Comparison of ENCODE assay signal across 24 mouse cellular contexts in the genomic region with DNA sequence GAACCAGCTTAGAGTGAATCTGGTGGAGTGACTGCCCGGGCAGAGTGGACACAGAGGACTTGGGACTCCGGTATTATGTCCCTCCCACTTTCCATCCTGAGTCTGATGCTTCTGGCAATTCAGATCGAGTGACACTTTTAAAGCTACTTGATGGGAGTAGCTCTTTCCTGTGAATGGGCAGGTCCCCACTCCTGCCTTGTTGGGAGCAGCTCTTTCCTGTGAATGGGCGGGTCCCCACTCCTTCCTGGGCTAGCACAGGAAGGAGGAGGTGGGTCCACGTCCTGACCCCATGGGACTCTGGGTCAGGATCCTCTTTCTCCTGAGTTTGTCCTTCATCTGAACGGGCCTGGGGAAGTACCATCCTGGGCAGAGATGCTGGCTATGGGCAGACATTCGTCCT. TPM values are rescaled to one million over a fixed set of nuclear protein-coding genes. Genes with fewer than 3 reads are reported as not detected.
DNase-seq lines count a peak whose midpoint lies in the region; ATAC-seq and TF ChIP-seq lines count a peak whose summit lies in the region.
"Had no signal": no experiment of that assay in that cellular context is flagged by ENCODE, and none has a peak within 500 bp of the region (broad histone marks: within the 10 kb centered on the region; RNA-seq: fewer than 3 reads in every experiment).

No protein-coding gene starts in this region.

- no peaks in the 10 kb centered on the region for H3K9me3 ChIP-seq in kidney, embryonic 15.5 days (replicated peaks)
- H3K9me3 ChIP-seq in intestine, postnatal 0 days (ENCODE audit: control insufficient read depth), result no peaks in the 10 kb centered on the region
- H3K9me3 ChIP-seq: heart, embryonic 15.5 days; midbrain, embryonic 12.5 days had no signal

- no peak for ATAC-seq in kidney, embryonic 15.5 days (replicated peaks; ENCODE audit: low FRiP score)
- no peak for ATAC-seq in intestine, postnatal 0 days
- ATAC-seq: hindbrain, embryonic 16.5 days had no signal

- H3K4me3 ChIP-seq in kidney, embryonic 15.5 days (replicated peaks), result no peak overlapping the region
- H3K4me3 ChIP-seq in intestine, postnatal 0 days (ENCODE audit: low read depth, low read length), result no peak overlapping the region
- H3K4me3 ChIP-seq: heart, embryonic 15.5 days; midbrain, embryonic 12.5 days; myocyte had no signal

- no peaks in the 10 kb centered on the region for H3K27me3 ChIP-seq in kidney, embryonic 15.5 days
- no peaks in the 10 kb centered on the region for H3K27me3 ChIP-seq in intestine, postnatal 0 days (replicated peaks; ENCODE audit: control insufficient read depth, insufficient read depth, low read length)
- H3K27me3 ChIP-seq: midbrain, embryonic 12.5 days had no signal

- TF ChIP-seq CTCF in intestine, postnatal 0 days (IDR thresholded peaks at IDR 0.05; ENCODE audit: low read depth), result no peak

- peaks cover 16% of the 10 kb centered on the region for H3K4me1 ChIP-seq in kidney, embryonic 15.5 days
- no peaks in the 10 kb centered on the region for H3K4me1 ChIP-seq in intestine, postnatal 0 days (replicated peaks; ENCODE audit: control insufficient read depth, insufficient read depth, low read length)
- H3K4me1 ChIP-seq: midbrain, embryonic 12.5 days had no signal

- no peak overlapping the region for H3K27ac ChIP-seq in kidney, embryonic 15.5 days
- H3K27ac ChIP-seq in intestine, postnatal 0 days (ENCODE audit: low read depth, low read length), result no peak overlapping the region
- H3K27ac ChIP-seq: heart, embryonic 15.5 days; macrophage; midbrain, embryonic 12.5 days had no signal

- H3K4me2 ChIP-seq in kidney, embryonic 15.5 days, result no peak overlapping the region
- no peak overlapping the region for H3K4me2 ChIP-seq in intestine, postnatal 0 days (replicated peaks; ENCODE audit: low read depth)
- H3K4me2 ChIP-seq: heart, embryonic 15.5 days; liver, embryonic 11.5 days; midbrain, embryonic 12.5 days had no signal

- H3K9ac ChIP-seq in kidney, embryonic 15.5 days, result no peak overlapping the region
- H3K9ac ChIP-seq in intestine, postnatal 0 days (ENCODE audit: low read depth, low read length), result no peak overlapping the region
- H3K9ac ChIP-seq: heart, embryonic 15.5 days; midbrain, embryonic 12.5 days had no signal

- 35% methylated on average over 7 of the region's 7 CpGs for WGBS in kidney, embryonic 15.5 days
- WGBS in intestine, postnatal 0 days, result 61% methylated on average over 7 of the region's 7 CpGs

- intact Hi-C loops in heart, postnatal 36 days (cut with DNase I), result no loop called here

- peak; percentile 45 to 60 for DNase-seq in adrenal gland, adult (ENCODE audit: inconsistent age in 2 of 2, low spot score in 1 of 2)
- DNase-seq in adrenal gland, adult 18-20 months (ENCODE audit: low spot score in 2 of 2), result no peak
- DNase-seq in kidney, adult 11 months, result peak; percentile 70
- DNase-seq in heart, postnatal 36 days, result peak; percentile 24 to 26
- DNase-seq in lung, postnatal 10 days, result peak; percentile 60
- no peak for DNase-seq in retina, postnatal 1 day
- DNase-seq: cerebellum, adult 2 months; left cerebral cortex, postnatal 4 days; thymus, postnatal 14 days had no signal

- H3K36me3 ChIP-seq in kidney, embryonic 15.5 days, result no peaks in the 10 kb centered on the region
- no peaks in the 10 kb centered on the region for H3K36me3 ChIP-seq in intestine, postnatal 0 days (ENCODE audit: control insufficient read depth, insufficient read depth)
- H3K36me3 ChIP-seq: heart, embryonic 15.5 days; midbrain, embryonic 12.5 days had no signal

RNA-seq across cellular contexts. Expression of a gene that starts 17.1 kb away (rescaled TPM):
- 10 to 100 TPM; 18.8 to 20.3 TPM for total RNA-seq in adrenal gland, adult 18-20 months (2021)
- 10.8 and 11.7 TPM in 2 replicates for polyA plus RNA-seq in kidney, embryonic 15.5 days (2015; fragmentation: Nextera tagmentation; extraction: Ambion mirVana)
- total RNA-seq in heart, postnatal 36 days (2021), result 1 to 10 TPM; 5.8 to 8.0 TPM
- 2.8 and 2.9 TPM in 2 replicates for polyA plus RNA-seq in intestine, postnatal 0 days (2015; fragmentation: Nextera tagmentation; extraction: Ambion mirVana)

RNA-seq across cellular contexts. Expression of a gene that starts 37.0 kb away (rescaled TPM):
- not detected for total RNA-seq in adrenal gland, adult 18-20 months (2021)
- polyA plus RNA-seq in kidney, embryonic 15.5 days (2015; fragmentation: Nextera tagmentation; extraction: Ambion mirVana), result not detected in 2 replicates
- not detected for total RNA-seq in heart, postnatal 36 days (2021)
- 1.3 and 4.3 TPM in 2 replicates for polyA plus RNA-seq in intestine, postnatal 0 days (2015; fragmentation: Nextera tagmentation; extraction: Ambion mirVana)
- total RNA-seq: gastrocnemius, adult 18-20 months; left cerebral cortex, postnatal 4 days had no signal
- polyA plus RNA-seq: brain, embryonic 14.5 days; cerebellum, adult 2 months; cortical plate, adult 2 months; embryonic facial prominence, embryonic 14.5 days; forebrain, embryonic 11.5 days; heart, embryonic 15.5 days; hindbrain, embryonic 16.5 days; liver, embryonic 11.5 days; macrophage; midbrain, embryonic 12.5 days; myocyte; spleen, adult 2 months; stomach, embryonic 16.5 days had no signal

RNA-seq across cellular contexts. Expression of a gene that starts 49.5 kb away (rescaled TPM):
- total RNA-seq in adrenal gland, adult 18-20 months (2021), result 10 to 100 TPM; 67.7 to 77.0 TPM
- 43.0 and 46.4 TPM in 2 replicates for polyA plus RNA-seq in kidney, embryonic 15.5 days (2015; fragmentation: Nextera tagmentation; extraction: Ambion mirVana)
- total RNA-seq in heart, postnatal 36 days (2021), result 10 to 100 TPM; 93.4 to 98.4 TPM
- polyA plus RNA-seq in intestine, postnatal 0 days (2015; fragmentation: Nextera tagmentation; extraction: Ambion mirVana), result 30.8 and 32.6 TPM in 2 replicates

Comparison
In these comparisons a context has a peak if more than half of its experiments do, and no peak if none do; other contexts are left out.
1. DNase-seq: peak in adrenal gland, adult (2 of 2), kidney, adult 11 months (single experiment), heart, postnatal 36 days (2 of 2) and lung, postnatal 10 days (single experiment); none in adrenal gland, adult 18-20 months (0 of 2) and retina, postnatal 1 day (single experiment).